Comparison of ENCODE assay signal across 8 mouse cellular contexts in the genomic region with DNA sequence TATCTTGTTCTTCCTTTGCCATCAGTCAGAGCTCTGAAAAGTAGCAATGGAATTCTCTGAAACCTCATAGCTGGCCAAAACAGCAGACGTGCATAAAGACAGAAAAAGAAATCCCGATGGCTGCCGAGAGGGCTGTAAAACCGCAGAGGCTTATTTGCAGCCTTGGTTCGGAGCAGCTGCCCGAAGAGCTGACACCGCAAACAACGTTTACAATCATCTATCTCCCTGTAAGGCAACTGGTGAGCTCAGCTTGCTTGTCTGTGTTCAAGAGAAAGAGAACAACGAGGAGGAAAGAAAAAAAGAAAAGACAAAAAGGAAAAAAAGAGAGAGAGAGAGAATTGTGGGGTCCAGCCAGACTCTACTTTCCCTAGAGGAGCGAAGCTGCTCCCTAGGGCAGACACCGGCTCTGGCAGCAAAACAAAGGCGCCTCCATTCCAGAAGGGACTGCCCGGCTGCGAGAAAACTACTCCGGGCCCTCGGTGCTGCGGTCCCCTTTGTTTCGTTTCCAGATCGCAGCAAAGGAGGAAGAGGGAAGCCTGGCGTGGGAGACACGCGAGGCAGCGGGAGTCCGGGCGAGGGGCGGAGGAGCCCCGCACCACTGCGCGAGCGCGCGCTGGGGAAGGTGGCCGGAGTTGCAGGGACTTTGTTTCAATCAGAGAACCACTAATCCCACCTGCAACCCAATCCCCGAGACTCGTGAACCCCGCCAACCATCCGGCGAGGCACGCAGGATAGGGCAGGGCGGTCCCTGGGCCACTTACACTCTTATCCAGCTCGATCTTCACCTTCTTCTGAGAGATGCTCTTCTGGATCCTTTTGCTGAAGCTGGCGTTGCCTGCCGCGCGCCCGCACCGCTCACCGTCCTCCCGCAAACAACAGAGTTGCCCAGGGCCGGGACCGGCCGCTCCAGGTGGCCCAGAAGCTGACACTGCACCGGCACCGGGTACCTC. TPM values are rescaled to one million over a fixed set of nuclear protein-coding genes. Genes with fewer than 3 reads are reported as not detected.
DNase-seq lines count a peak whose midpoint lies in the region; ATAC-seq lines count a peak whose summit lies in the region.

No protein-coding gene starts in this region.

- no peaks in the 10 kb centered on the region for H3K9me3 ChIP-seq in forebrain, embryonic 16.5 days (ENCODE audit: control insufficient read depth, low read length)
- no peaks in the 10 kb centered on the region for H3K9me3 ChIP-seq in hindbrain, embryonic 10.5 days

- peak; percentile 45 for ATAC-seq in forebrain, embryonic 16.5 days

- peak; percentile 63 for DNase-seq in MN1 (ENCODE audit: low spot score)
- DNase-seq in cerebellum, adult 11-12 months, result peak; percentile 73
- peak; percentile 74 for DNase-seq in hindbrain, embryonic 10.5 days (ENCODE audit: low spot score)
- peak; percentile 9 to 27 for DNase-seq in layer of hippocampus, postnatal 25 days (ENCODE audit: extremely low spot score in 1 of 2, low spot score in 1 of 2)
- peak; percentile 26 for DNase-seq in lung, postnatal 25 days (ENCODE audit: low spot score)
- DNase-seq in retina, embryonic 14.5 days (ENCODE audit: low spot score), result peak; percentile 69
- DNase-seq in thymus, postnatal 36 days, result peak; percentile 44 to 60

- peaks cover 9% of the 10 kb centered on the region for H3K36me3 ChIP-seq in forebrain, embryonic 16.5 days (ENCODE audit: control insufficient read depth, insufficient read depth)
- peaks cover 37% of the 10 kb centered on the region for H3K36me3 ChIP-seq in hindbrain, embryonic 10.5 days

- H3K4me2 ChIP-seq in forebrain, embryonic 16.5 days (ENCODE audit: low read length), result peak overlapping the region; percentile 63

- H3K27ac ChIP-seq in forebrain, embryonic 16.5 days (ENCODE audit: low read length), result peak overlapping the region; percentile 99
- H3K27ac ChIP-seq in hindbrain, embryonic 10.5 days, result peak overlapping the region; percentile 99

- peak overlapping the region; percentile 94 for H3K9ac ChIP-seq in forebrain, embryonic 16.5 days (replicated peaks; ENCODE audit: low read depth, low read length)

- H3K27me3 ChIP-seq in forebrain, embryonic 16.5 days (replicated peaks; ENCODE audit: control insufficient read depth, insufficient read depth, low read length), result no peaks in the 10 kb centered on the region
- H3K27me3 ChIP-seq in hindbrain, embryonic 10.5 days (ENCODE audit: insufficient read depth, poor library complexity, severe bottlenecking), result no peaks in the 10 kb centered on the region

- H3K4me1 ChIP-seq in forebrain, embryonic 16.5 days (replicated peaks; ENCODE audit: control insufficient read depth, insufficient read depth, low read length), result peaks cover 7% of the 10 kb centered on the region
- peaks cover 13% of the 10 kb centered on the region for H3K4me1 ChIP-seq in hindbrain, embryonic 10.5 days (replicated peaks)

- WGBS in forebrain, embryonic 16.5 days, result under 1% methylated on average over 54 of the region's 54 CpGs
- under 1% methylated on average over 54 of the region's 54 CpGs for WGBS in hindbrain, embryonic 10.5 days

- H3K4me3 ChIP-seq in forebrain, embryonic 16.5 days (replicated peaks; ENCODE audit: low read length), result peak overlapping the region; percentile 99
- H3K4me3 ChIP-seq in hindbrain, embryonic 10.5 days, result peak overlapping the region; percentile 96

RNA-seq across cellular contexts. Expression of a gene that starts 0.9 kb away (rescaled TPM):
- polyA plus RNA-seq in forebrain, embryonic 16.5 days (2015; fragmentation: Nextera tagmentation; extraction: Ambion mirVana), result 53.1 and 64.3 TPM in 2 replicates
- polyA plus RNA-seq in hindbrain, embryonic 10.5 days (2016; fragmentation: Nextera tagmentation; extraction: Ambion mirVana), result 81.9 and 97.8 TPM in 2 replicates
- total RNA-seq in layer of hippocampus, postnatal 25 days (2021), result 10 to 100 TPM in 1 of 2 experiments, 1 to 10 TPM in 1; 9.3 to 12.9 TPM

RNA-seq across cellular contexts. Expression of a gene that starts 24.9 kb away (rescaled TPM):
- 168 and 177 TPM in 2 replicates for polyA plus RNA-seq in forebrain, embryonic 16.5 days (2015; fragmentation: Nextera tagmentation; extraction: Ambion mirVana)
- polyA plus RNA-seq in hindbrain, embryonic 10.5 days (2016; fragmentation: Nextera tagmentation; extraction: Ambion mirVana), result 389 and 567 TPM in 2 replicates
- total RNA-seq in layer of hippocampus, postnatal 25 days (2021), result 1 to 10 TPM; 6.6 to 7.2 TPM

RNA-seq across cellular contexts. Expression of a gene that starts 31.0 kb away (rescaled TPM):
- 14.7 and 20.2 TPM in 2 replicates for polyA plus RNA-seq in forebrain, embryonic 16.5 days (2015; fragmentation: Nextera tagmentation; extraction: Ambion mirVana)
- 0.61 and 0.90 TPM in 2 replicates for polyA plus RNA-seq in hindbrain, embryonic 10.5 days (2016; fragmentation: Nextera tagmentation; extraction: Ambion mirVana)
- 10 to 100 TPM; 68.3 to 75.4 TPM for total RNA-seq in layer of hippocampus, postnatal 25 days (2021)

Comparison
In these comparisons a context has a peak if more than half of its experiments do, and no peak if none do; other contexts are left out.
1. Peak in every context shown above with its lines: DNase-seq, ATAC-seq, H3K4me3 ChIP-seq and H3K27ac ChIP-seq.
2. DNase-seq: peak in every context shown above with its lines; median percentile 74 in hindbrain, embryonic 10.5 days; 73 in cerebellum, adult 11-12 months; 69 in retina, embryonic 14.5 days; 63 in MN1; 52 in thymus, postnatal 36 days; 26 in lung, postnatal 25 days; 18 in layer of hippocampus, postnatal 25 days.